Comparison of ENCODE assay signal across 8 mouse cellular contexts in genomic region chr10:75211807-75212645, GRCm38 (mm10). TPM values are rescaled to one million over a fixed set of nuclear protein-coding genes. Genes with fewer than 3 reads are reported as not detected.
DNase-seq lines count a peak whose midpoint lies in the region; ATAC-seq and TF ChIP-seq lines count a peak whose summit lies in the region.

Gene Specc1l, plus strand, starts transcription at chr10:75212073.

- peak; percentile 93 for DNase-seq in CH12.LX (ENCODE audit: extremely low read depth)
- DNase-seq in c-Kit-positive CD71-positive TER-119-negative erythroid progenitor cells, embryonic 14.5 days (ENCODE audit: low read depth): peak; percentile 89
- DNase-seq in heart, postnatal 0 days (ENCODE audit: low spot score): peak; percentile 97
- DNase-seq in kidney, postnatal 4 days: peak; percentile 97 to 98

- dilution Hi-C loops in CH12.LX (cut with MboI; ENCODE audit: extremely low pct_ligation_motif_present, extremely low pct_unique_long_range_greater_than_20kb, low sequenced_read_pairs): no loop called here

- H3K4me3 ChIP-seq in CH12.LX (replicated peaks in 1 of 3; ENCODE audit: low read depth in 2 of 3, low read length in 2 of 3, poor library complexity in 1 of 3): peak within 1 kb of the TSS; percentile 71 to 83 (median 77)
- peak within 1 kb of the TSS; percentile 73 for H3K4me3 ChIP-seq in forebrain, embryonic 12.5 days (replicated peaks)
- H3K4me3 ChIP-seq in heart, postnatal 0 days (ENCODE audit: low read depth, low read length): peak within 1 kb of the TSS; percentile 72
- H3K4me3 ChIP-seq in liver, embryonic 16.5 days (ENCODE audit: low read depth, low read length): peak within 1 kb of the TSS; percentile 89
- H3K4me3 ChIP-seq in neural tube, embryonic 13.5 days: peak within 1 kb of the TSS; percentile 65
- H3K4me3 ChIP-seq in testis, adult 2 months (ENCODE audit: control insufficient read depth, low read depth, low read length): peak within 1 kb of the TSS; percentile 91

- TF ChIP-seq EP300 in CH12.LX (IDR thresholded peaks at IDR 0.05; ENCODE audit: low read length): no peak
- TF ChIP-seq EP300 in heart, postnatal 0 days (IDR thresholded peaks at IDR 0.05; ENCODE audit: low read depth): no peak

- in situ Hi-C loops in CH12.LX (cut with MboI; ENCODE audit: low pct_ligation_motif_present, low pct_unique_long_range_greater_than_20kb, low sequenced_read_pairs): no loop called here

- peak within 1 kb of the TSS; percentile 63 for H3K9ac ChIP-seq in CH12.LX (ENCODE audit: insufficient read depth, low read depth)
- peak within 1 kb of the TSS; percentile 86 for H3K9ac ChIP-seq in forebrain, embryonic 12.5 days
- H3K9ac ChIP-seq in heart, postnatal 0 days (replicated peaks; ENCODE audit: low read depth, low read length): peak within 1 kb of the TSS; percentile 84
- H3K9ac ChIP-seq in liver, embryonic 16.5 days (ENCODE audit: low read depth, low read length): peak within 1 kb of the TSS; percentile 87
- peak within 1 kb of the TSS; percentile 85 for H3K9ac ChIP-seq in neural tube, embryonic 13.5 days

- no peak for TF ChIP-seq CTCF in CH12.LX (conservative IDR thresholded peaks at IDR 0.05 in 1 of 2, IDR thresholded peaks at IDR 0.05 in 1 of 2; ENCODE audit: low read depth in 2 of 2, low read length in 2 of 2)
- no peak for TF ChIP-seq CTCF in heart, postnatal 0 days (IDR thresholded peaks at IDR 0.05; ENCODE audit: low read depth)
- TF ChIP-seq CTCF in testis, adult 2 months (IDR thresholded peaks at IDR 0.05; ENCODE audit: control insufficient read depth, insufficient read depth, insufficient replicate concordance, low read depth, low read length): no peak

- H3K36me3 ChIP-seq in CH12.LX (replicated peaks in 1 of 2; ENCODE audit: control insufficient read depth in 1 of 2, insufficient read depth in 1 of 2, low read length in 1 of 2): peaks cover 0 to 2% of the 10 kb centered on the region in 2 experiments
- no peaks in the 10 kb centered on the region; the same call in 1 of the 2 replicates for H3K36me3 ChIP-seq in forebrain, embryonic 12.5 days (replicated peaks)
- H3K36me3 ChIP-seq in heart, postnatal 0 days (replicated peaks; ENCODE audit: control insufficient read depth, insufficient read depth, low read length): no peaks in the 10 kb centered on the region
- no peaks in the 10 kb centered on the region for H3K36me3 ChIP-seq in liver, embryonic 16.5 days (ENCODE audit: control insufficient read depth, insufficient read depth)
- no peaks in the 10 kb centered on the region for H3K36me3 ChIP-seq in neural tube, embryonic 13.5 days
- H3K36me3 ChIP-seq in testis, adult 2 months (ENCODE audit: control insufficient read depth, insufficient read depth, low read length): no peaks in the 10 kb centered on the region

- peak; percentile 98 for ATAC-seq in forebrain, embryonic 12.5 days (ENCODE audit: low FRiP score)
- ATAC-seq in heart, postnatal 0 days (ENCODE audit: insufficient read depth, low read depth): peak; percentile 99
- ATAC-seq in liver, embryonic 16.5 days (ENCODE audit: low read depth): peak; percentile 100
- ATAC-seq in neural tube, embryonic 13.5 days (ENCODE audit: low read depth): peak; percentile 98

- no peaks in the 10 kb centered on the region for H3K9me3 ChIP-seq in CH12.LX (replicated peaks; ENCODE audit: low read length)
- H3K9me3 ChIP-seq in forebrain, embryonic 12.5 days: no peaks in the 10 kb centered on the region
- no peaks in the 10 kb centered on the region for H3K9me3 ChIP-seq in heart, postnatal 0 days (replicated peaks; ENCODE audit: control insufficient read depth, low read length)
- no peaks in the 10 kb centered on the region for H3K9me3 ChIP-seq in liver, embryonic 16.5 days (replicated peaks; ENCODE audit: control insufficient read depth, low read length)
- no peaks in the 10 kb centered on the region for H3K9me3 ChIP-seq in neural tube, embryonic 13.5 days

- no peak for TF ChIP-seq RAD21 in CH12.LX (IDR thresholded peaks at IDR 0.05; ENCODE audit: low read depth, low read length)

- peak within 1 kb of the TSS; percentile 76 for H3K4me2 ChIP-seq in CH12.LX (ENCODE audit: insufficient read depth, low read depth, poor library complexity, severe bottlenecking)
- H3K4me2 ChIP-seq in forebrain, embryonic 12.5 days: peak within 1 kb of the TSS; percentile 64
- H3K4me2 ChIP-seq in heart, postnatal 0 days (ENCODE audit: low read depth, low read length): peak within 1 kb of the TSS; percentile 90
- H3K4me2 ChIP-seq in liver, embryonic 16.5 days (ENCODE audit: low read depth, low read length): peak within 1 kb of the TSS; percentile 93
- H3K4me2 ChIP-seq in neural tube, embryonic 13.5 days: peak within 1 kb of the TSS; percentile 60

- peak within 1 kb of the TSS; percentile 56 for H3K27ac ChIP-seq in CH12.LX (ENCODE audit: insufficient read depth, low read depth)
- peak within 1 kb of the TSS; percentile 99 for H3K27ac ChIP-seq in forebrain, embryonic 12.5 days
- H3K27ac ChIP-seq in heart, postnatal 0 days (ENCODE audit: low read depth): peak within 1 kb of the TSS; percentile 98
- H3K27ac ChIP-seq in liver, embryonic 16.5 days (ENCODE audit: low read length): peak within 1 kb of the TSS; percentile 92
- peak within 1 kb of the TSS; percentile 99 for H3K27ac ChIP-seq in neural tube, embryonic 13.5 days (replicated peaks)
- peak within 1 kb of the TSS; percentile 92 for H3K27ac ChIP-seq in testis, adult 2 months (ENCODE audit: control insufficient read depth, insufficient read depth, low read depth, low read length)

- peaks cover 3 to 37% of the 10 kb centered on the region in 2 experiments; a peak in 3 of 4 replicates for H3K4me1 ChIP-seq in CH12.LX (ENCODE audit: control insufficient read depth in 1 of 2, insufficient read depth in 2 of 2)
- peaks cover 15% of the 10 kb centered on the region for H3K4me1 ChIP-seq in forebrain, embryonic 12.5 days
- H3K4me1 ChIP-seq in heart, postnatal 0 days (ENCODE audit: control insufficient read depth, insufficient read depth): peaks cover 5% of the 10 kb centered on the region; the same call in 1 of the 2 replicates
- peaks cover 10% of the 10 kb centered on the region for H3K4me1 ChIP-seq in liver, embryonic 16.5 days (ENCODE audit: control insufficient read depth, low read depth, low read length)
- H3K4me1 ChIP-seq in neural tube, embryonic 13.5 days (replicated peaks): peaks cover 20% of the 10 kb centered on the region
- H3K4me1 ChIP-seq in testis, adult 2 months (ENCODE audit: control insufficient read depth, insufficient read depth, low read length): peaks cover 6% of the 10 kb centered on the region

- peak; percentile 80 for TF ChIP-seq POLR2A in CH12.LX (IDR thresholded peaks at IDR 0.05; ENCODE audit: low read depth, low read length)
- peak; percentile 87 for TF ChIP-seq POLR2A in testis, adult 2 months (IDR thresholded peaks at IDR 0.05; ENCODE audit: control insufficient read depth, low read depth, low read length)

- H3K79me2 ChIP-seq in CH12.LX (replicated peaks; ENCODE audit: control insufficient read depth, extremely low read depth, insufficient read depth, poor library complexity, severe bottlenecking): peaks cover 32% of the 10 kb centered on the region

- H3K27me3 ChIP-seq in CH12.LX (replicated peaks): no peaks in the 10 kb centered on the region
- H3K27me3 ChIP-seq in forebrain, embryonic 12.5 days: no peaks in the 10 kb centered on the region
- no peaks in the 10 kb centered on the region for H3K27me3 ChIP-seq in heart, postnatal 0 days (ENCODE audit: control insufficient read depth, insufficient read depth, low read length)
- H3K27me3 ChIP-seq in liver, embryonic 16.5 days (ENCODE audit: control insufficient read depth, insufficient read depth, low read depth, low read length): no peaks in the 10 kb centered on the region
- no peaks in the 10 kb centered on the region for H3K27me3 ChIP-seq in neural tube, embryonic 13.5 days
- H3K27me3 ChIP-seq in testis, adult 2 months (ENCODE audit: control insufficient read depth, insufficient read depth, low read length): no peaks in the 10 kb centered on the region

- under 1% methylated on average over 69 of the region's 80 CpGs for WGBS in forebrain, embryonic 12.5 days
- 0% methylated on average over 60 of the region's 80 CpGs for WGBS in heart, postnatal 0 days
- WGBS in liver, embryonic 16.5 days (ENCODE audit: insufficient replicate concordance): under 1% methylated on average over 79 of the region's 80 CpGs
- WGBS in neural tube, embryonic 13.5 days: under 1% methylated on average over 63 of the region's 80 CpGs

TF ChIP-seq in CH12.LX, 34 proteins besides CTCF, POLR2A, EP300 and RAD21 (continues in another document):
- peak; percentile 46; the same call in 1 of the 2 replicates for TF ChIP-seq POLR2AphosphoS2 (IDR thresholded peaks at IDR 0.05; ENCODE audit: low read depth, low read length)
- TF ChIP-seq ETS1 (conservative IDR thresholded peaks at IDR 0.05; ENCODE audit: low read depth, low read length): no peak
- no peak for TF ChIP-seq CHD2 (IDR thresholded peaks at IDR 0.05; ENCODE audit: low read length)
- TF ChIP-seq ZC3H11A (IDR thresholded peaks at IDR 0.05; ENCODE audit: low read depth, low read length): no peak
- peak; percentile 1; the same call in 1 of the 2 replicates for TF ChIP-seq BHLHE40 (IDR thresholded peaks at IDR 0.05; ENCODE audit: low read depth, low read length)
- TF ChIP-seq MAX (IDR thresholded peaks at IDR 0.05; ENCODE audit: low read length): peak; percentile 80
- peak; percentile 56; the same call in 1 of the 2 replicates for TF ChIP-seq SIN3A (IDR thresholded peaks at IDR 0.05; ENCODE audit: low read length)
- TF ChIP-seq MAZ (IDR thresholded peaks at IDR 0.05; ENCODE audit: low read depth, low read length): 0 out of 2 replicates have a peak, but pooled peaks have one; percentile 16
- TF ChIP-seq NRF1 (IDR thresholded peaks at IDR 0.05; ENCODE audit: low read depth, low read length): peak; percentile 87
- no peak for TF ChIP-seq USF1 (IDR thresholded peaks at IDR 0.05; ENCODE audit: low read depth, low read length)
- no peak for TF ChIP-seq RCOR1 (conservative IDR thresholded peaks at IDR 0.05; ENCODE audit: low read depth, low read length)
- TF ChIP-seq MYC (IDR thresholded peaks at IDR 0.05; ENCODE audit: low read depth, low read length): peak; percentile 26; the same call in 1 of the 2 replicates
- peak; percentile 68; the same call in 1 of the 2 replicates for TF ChIP-seq TCF12 (IDR thresholded peaks at IDR 0.05; ENCODE audit: low read depth, low read length)

RNA-seq across cellular contexts. Expression of gene Specc1l, which starts in this region (rescaled TPM):
- total RNA-seq in CH12.LX (2012; rRNA removed) (21.0 and 21.1 TPM in 2 replicates), CH12.LX (2014; rRNA removed) (15.3 and 18.6 TPM in 2 replicates)
- polyA plus RNA-seq in CH12.LX (2012; ENCODE audit: insufficient read length, low read depth): 23.6 and 25.1 TPM in 2 replicates
- 50.5 and 52.2 TPM in 2 replicates for polyA plus RNA-seq in forebrain, embryonic 12.5 days (2016; fragmentation: Nextera tagmentation; extraction: Ambion mirVana)
- 23.4 and 28.5 TPM in 2 replicates for total RNA-seq in heart, postnatal 0 days (2014; rRNA removed; ENCODE audit: low replicate concordance)
- polyA plus RNA-seq in heart, postnatal 0 days (2015; fragmentation: Nextera tagmentation; extraction: Ambion mirVana): 11.4 and 13.3 TPM in 2 replicates
- polyA plus RNA-seq in liver, embryonic 16.5 days (2015; fragmentation: Nextera tagmentation; extraction: Ambion mirVana): 5.6 and 6.7 TPM in 2 replicates
- 28.3 and 33.6 TPM in 2 replicates for polyA plus RNA-seq in neural tube, embryonic 13.5 days (2015; fragmentation: Nextera tagmentation; extraction: Ambion mirVana)
- 20.7 and 24.2 TPM in 2 replicates for polyA plus RNA-seq in testis, adult 2 months (2012; rRNA removed)

Comparison
In these comparisons a context has a peak if more than half of its experiments do, and no peak if none do; other contexts are left out.
1. Peak in every context shown above with its lines: DNase-seq, ATAC-seq, H3K4me3 ChIP-seq and H3K27ac ChIP-seq.